Mouse (Mus musculus) adrenal gland, postnatal 10 days (tissue): ENCODE results near the gene Olfr773. TPM values are rescaled to one million over a fixed set of nuclear protein-coding genes. Genes with fewer than 3 reads are reported as not detected.
"Not testable (repeated sequence)": the region's sequence is repeated elsewhere in the genome, so short reads cannot be mapped to it uniquely, and the experiment has no call there.

Experiments
- DNase-seq: peaks from one replicate; pipeline ENCODE4 v3.0.0; 2021; ENCODE audit warnings: mixed read lengths
- long read RNA-seq, 2 experiments: library from polyadenylated mRNA; stranded (forward); transcript quantifications; one replicate each; pipeline ENCODE4 v2.0.0; 2021
- total RNA-seq, 2 experiments: library from RNA; stranded (reverse); gene quantifications; 2 replicates each; pipeline ENCODE4 v1.2.3; 2021

Olfr773 gene
- total RNA-seq = not detected
- long read RNA-seq, experiment 1 = 0 reads
- long read RNA-seq, experiment 2 = 0 reads

DNA sequence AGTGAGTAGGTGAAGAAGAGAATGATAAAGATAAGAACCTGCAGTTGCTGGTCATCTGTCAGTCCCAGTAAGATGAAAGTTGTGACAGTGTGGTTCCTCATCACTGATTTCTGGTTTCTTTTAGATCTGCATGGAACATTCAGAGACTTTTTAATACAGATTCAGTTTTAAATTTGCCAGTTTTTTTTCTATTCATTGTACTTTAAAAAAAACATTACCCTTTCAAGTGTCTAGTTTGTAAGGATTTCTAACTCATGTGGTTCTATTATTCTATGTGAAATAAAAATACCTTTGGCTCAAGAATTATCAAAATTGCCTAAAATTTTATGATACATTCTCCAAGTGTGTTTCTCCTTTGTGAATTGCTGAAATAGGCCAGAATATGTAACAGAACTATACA lies at the start of gene Olfr773:
Olfr773 (minus strand) TSS at position 101 of the 400 bp plus-strand sequence.
- not testable (repeated sequence) for DNase-seq

DNA sequence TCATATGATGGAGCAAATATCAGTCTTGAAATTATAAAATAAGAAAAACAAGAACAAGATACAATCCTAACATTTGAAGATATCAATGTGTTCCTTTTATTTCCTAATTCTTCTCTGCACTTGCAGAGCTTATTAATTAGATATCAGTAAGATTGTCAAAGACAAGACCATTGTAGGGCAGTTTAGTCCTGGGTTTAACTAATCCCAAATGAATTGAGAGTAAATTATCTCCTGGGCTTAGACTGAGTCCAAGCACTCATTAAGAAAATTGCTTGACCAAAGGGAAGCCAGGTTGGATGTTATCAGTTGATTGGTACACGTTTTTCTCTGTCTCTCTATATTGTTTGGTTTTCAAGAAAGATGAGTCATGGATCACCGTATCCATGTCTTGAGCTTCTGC lies 48.7 kb upstream of the Olfr773 start, which contains the start of gene Olfr774:
Olfr774 (plus strand) TSS at position 301 of the 400 bp plus-strand sequence.
- DNase-seq = no peak

- no peak for DNase-seq
These were observed 43.5 kb upstream of the Olfr773 start for GRCm38 (mm10) chr10:129230737-129231136.

DNA sequence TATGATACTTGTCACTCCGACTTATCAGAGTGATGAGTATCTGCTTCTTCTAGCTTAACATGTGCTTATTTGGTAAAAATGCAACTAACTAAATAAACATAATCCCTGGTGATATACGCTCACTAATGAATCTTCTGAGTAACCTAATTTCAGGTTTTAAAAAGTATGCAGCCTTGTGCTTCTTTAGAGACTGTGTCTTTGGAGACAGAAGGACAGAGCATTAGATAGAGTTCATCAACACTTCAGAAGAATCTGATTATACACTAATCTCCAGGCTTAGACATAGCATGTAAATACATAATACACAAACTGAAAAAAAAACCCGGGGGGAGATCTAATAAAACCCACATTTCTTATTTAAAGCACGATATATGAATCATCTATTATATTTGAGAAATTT lies 9.4 kb downstream of the Olfr773 start, which contains the start of gene Olfr772:
Olfr772 (minus strand) TSS at position 101 of the 400 bp plus-strand sequence.
- not testable (repeated sequence) for DNase-seq

- DNase-seq = no peak
These were observed 22.6 kb downstream of the Olfr773 start, which contains the start of gene Olfr771 for GRCm38 (mm10) chr10:129164651-129165050. TSS of gene Olfr771 (minus strand) at chr10:129164751.

DNA sequence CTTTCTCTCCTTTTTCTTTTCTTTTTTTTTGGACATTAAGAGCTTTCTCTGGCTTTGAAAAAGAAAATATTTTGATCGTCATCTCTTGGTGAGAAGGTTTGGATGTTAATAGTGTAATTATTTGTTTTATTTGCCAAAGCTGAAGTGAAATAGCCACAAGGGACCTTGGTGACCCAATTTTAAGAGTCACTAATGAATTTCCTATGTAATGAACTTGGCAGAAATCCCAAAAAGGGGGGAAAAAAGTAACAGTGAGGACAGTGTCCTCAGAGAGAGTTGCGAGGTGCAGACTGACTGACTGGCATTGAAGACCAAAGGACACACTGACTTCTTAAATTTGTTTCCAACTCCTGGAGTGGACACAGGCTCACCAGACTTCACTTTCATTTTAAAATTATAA lies 48.3 kb downstream of the Olfr773 start, which contains the start of gene Olfr770:
Olfr770 (minus strand) TSS at position 101 of the 400 bp plus-strand sequence.
- no peak for DNase-seq

Other genes with a start within 250 kb of the Olfr773 start
- gene Mettl7b, start 226.4 kb downstream of the Olfr773 start, total RNA-seq = 10 to 100 TPM; 17.2 to 32.9 TPM
- gene Olfr9, start 198.0 kb downstream of the Olfr773 start, total RNA-seq = not detected
- not detected for gene Olfr763, start 176.6 kb downstream of the Olfr773 start, total RNA-seq
- not detected for gene Olfr764-ps1, start 147.5 kb downstream of the Olfr773 start, total RNA-seq
- gene Olfr765, start 137.4 kb downstream of the Olfr773 start, total RNA-seq = not detected
- not detected for gene Olfr766-ps1, start 118.4 kb downstream of the Olfr773 start, total RNA-seq
- not detected for gene Olfr767, start 104.5 kb downstream of the Olfr773 start, total RNA-seq
- gene Olfr768, start 88.0 kb downstream of the Olfr773 start, total RNA-seq = not detected
- gene Olfr769, start 69.6 kb downstream of the Olfr773 start, total RNA-seq = not detected
- not detected for gene Olfr770, start 48.4 kb downstream of the Olfr773 start, total RNA-seq
- gene Olfr771, start 22.7 kb downstream of the Olfr773 start, total RNA-seq = not detected
- not detected for gene Olfr772, start 9.5 kb downstream of the Olfr773 start, total RNA-seq
- gene Olfr774, start 48.8 kb upstream of the Olfr773 start, total RNA-seq = not detected
- gene Olfr775, start 61.0 kb upstream of the Olfr773 start, total RNA-seq = not detected
- gene Olfr776, start 71.7 kb upstream of the Olfr773 start, total RNA-seq = not detected
- gene Olfr777, start 84.1 kb upstream of the Olfr773 start, total RNA-seq = not detected
- not detected for gene Olfr780, start 130.7 kb upstream of the Olfr773 start, total RNA-seq
- not detected for gene Olfr781, start 141.4 kb upstream of the Olfr773 start, total RNA-seq
- gene Olfr782, start 161.4 kb upstream of the Olfr773 start, total RNA-seq = not detected
- gene Olfr784, start 196.7 kb upstream of the Olfr773 start, total RNA-seq = under 1 TPM in 1 of 2 experiments, not detected in 1; 0.09 TPM
- gene Olfr785, start 218.0 kb upstream of the Olfr773 start, total RNA-seq = not detected
- gene Olfr786, start 239.9 kb upstream of the Olfr773 start, total RNA-seq = not detected